Mouse (Mus musculus) megakaryocyte progenitor cell, adult 5-6 weeks (primary cell): Measurements from ENCODE around the gene Cacna1c. TPM values are rescaled to one million over a fixed set of nuclear protein-coding genes. Genes with fewer than 3 reads are reported as not detected.

Source experiments
- ATAC-seq: replicated peaks from 2 replicates; pipeline ENCODE4 v1.8.0; 2016; ENCODE audit warnings: mild to moderate bottlenecking, moderate TSS enrichment, inconsistent platforms; ENCODE audit not compliant: poor library complexity
- total RNA-seq, 2 experiments: library from RNA; stranded (forward) in 1 of 2; stranded (reverse) in 1 of 2; fragments of 157-497, 149-512 nt in 1 of 2; fragments of 200-1000 nt in 1 of 2; gene quantifications; 2 replicates each; pipeline versions ENCODE4 v1.2.3 to v1.2.4; 2015 to 2017

The Cacna1c gene
- total RNA-seq (2015) (not detected in 2 replicates), total RNA-seq (2017) (0.07 TPM in 1 of 2 replicates, not detected in the other)

DNA sequence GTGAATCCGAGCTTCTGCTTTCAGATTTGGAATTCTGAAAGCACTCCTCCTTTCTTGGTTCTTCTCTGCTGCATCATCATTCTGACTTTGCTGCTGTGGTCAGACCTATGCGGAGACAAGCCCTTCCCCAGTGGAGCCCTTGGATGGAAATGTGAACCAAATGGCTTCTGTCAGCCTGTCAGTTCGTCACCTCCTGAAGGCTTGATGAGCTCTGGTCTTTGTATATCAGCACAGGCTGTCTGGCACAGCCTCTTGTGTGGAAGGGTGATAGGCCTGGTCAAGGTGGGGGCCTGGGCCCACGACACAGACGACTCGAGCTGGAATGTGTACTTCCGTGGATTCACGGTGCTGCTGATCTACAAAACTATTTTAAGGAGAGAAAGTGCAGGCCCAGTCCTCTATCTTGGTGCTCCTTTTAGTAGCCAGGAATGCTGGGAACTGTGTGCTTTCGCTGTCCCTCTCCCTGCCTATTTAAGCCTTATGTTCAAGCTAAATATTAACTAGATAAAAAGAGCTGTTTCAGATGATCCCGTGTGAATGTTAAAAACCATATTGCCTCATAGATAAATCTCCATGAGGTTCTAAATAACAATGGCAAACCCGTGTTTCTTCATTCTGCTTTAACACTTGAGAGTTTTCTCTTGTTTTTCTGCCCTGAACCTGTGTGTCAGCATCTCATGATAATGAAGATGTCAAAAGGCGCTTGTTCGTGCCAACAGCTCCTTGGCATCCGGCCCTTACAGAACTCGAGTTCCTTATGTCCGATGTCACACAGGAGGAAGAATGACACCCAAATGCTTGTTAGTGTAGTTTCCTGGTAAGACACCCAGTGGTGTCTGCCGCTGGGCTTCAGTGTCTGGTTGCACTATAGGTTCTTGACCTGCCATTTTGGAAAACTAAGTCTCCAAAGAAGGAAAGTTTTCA, at the start of gene Cacna1c:
Cacna1c (minus strand) TSS at position 37 of the 924 bp plus-strand sequence.
- ATAC-seq, result no peak

- ATAC-seq, result no peak
Observed at GRCm38 (mm10) chr6:119240871-119241705, 44.9 kb upstream of the Cacna1c start.

DNA sequence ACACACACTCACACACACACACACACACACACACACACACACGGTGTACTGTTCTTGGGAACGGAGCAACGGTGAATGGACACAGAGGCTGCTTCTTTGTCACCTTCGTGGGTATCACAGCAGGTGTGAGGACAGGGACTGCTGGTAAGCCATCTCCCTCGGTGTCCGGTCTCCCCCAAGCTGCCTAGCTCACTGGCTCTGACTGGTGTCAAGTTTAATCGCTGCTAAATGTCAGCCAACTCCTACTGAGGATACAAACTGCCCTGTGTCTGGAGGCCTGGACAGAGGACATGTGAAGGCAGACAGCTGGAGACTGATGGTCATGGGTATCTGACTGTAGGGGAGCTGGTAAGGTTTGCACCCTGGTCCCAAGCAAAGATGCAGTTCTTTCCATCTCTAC, 44.0 kb upstream of the Cacna1c start:
- no peak for ATAC-seq

- ATAC-seq, result no peak
Observed at GRCm38 (mm10) chr6:119239341-119240005, 43.3 kb upstream of the Cacna1c start.

GRCm38 (mm10) chr6:119237427-119237989, 41.3 kb upstream of the Cacna1c start:
- no peak for ATAC-seq

GRCm38 (mm10) chr6:119236241-119236640, 40.0 kb upstream of the Cacna1c start, which contains the start of gene Cacna2d4:
Cacna2d4 (plus strand) TSS chr6:119236526.
- ATAC-seq, result no peak

- no peak for ATAC-seq
Observed at GRCm38 (mm10) chr6:119235441-119235840, 39.2 kb upstream of the Cacna1c start.

- ATAC-seq, result 0 out of 2 replicates have a peak, but pooled peaks have one; percentile 31
Observed at GRCm38 (mm10) chr6:119233066-119233465, 36.8 kb upstream of the Cacna1c start.

DNA sequence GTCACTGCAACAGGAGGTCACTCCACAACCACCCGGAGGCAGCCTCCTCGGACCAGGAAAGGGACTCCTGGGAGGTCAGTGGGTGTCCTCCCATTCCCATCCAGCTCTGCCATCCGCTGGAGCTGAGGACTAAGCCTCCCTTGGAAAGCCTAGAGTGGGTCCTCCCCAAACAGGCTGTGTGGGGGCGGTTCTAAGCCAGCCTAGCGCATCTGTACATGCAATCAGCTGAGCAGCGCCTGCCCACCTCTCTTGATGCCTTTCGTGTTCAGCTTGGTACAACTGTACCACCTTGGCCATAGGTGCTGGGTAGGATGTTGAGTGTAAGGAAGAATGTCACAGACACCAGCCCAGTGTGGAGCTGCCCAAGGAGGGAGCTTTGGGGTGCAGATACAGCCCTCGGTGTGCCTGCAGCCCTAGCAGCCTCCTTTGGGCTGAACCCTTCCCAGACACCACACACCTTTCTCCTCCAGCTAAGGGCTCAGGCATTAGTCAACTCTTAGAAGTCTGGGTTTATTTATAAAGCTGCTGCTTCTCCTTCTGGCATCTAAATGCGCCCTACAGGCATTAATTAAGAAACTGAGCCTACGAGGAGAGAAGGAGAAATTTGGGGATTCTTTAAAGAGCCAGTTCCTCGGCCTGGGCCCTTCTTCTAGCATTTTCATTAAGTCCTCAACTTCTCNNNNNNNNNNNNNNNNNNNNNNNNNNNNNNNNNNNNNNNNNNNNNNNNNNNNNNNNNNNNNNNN, 32.8 kb upstream of the Cacna1c start:
- ATAC-seq, result no peak

DNA sequence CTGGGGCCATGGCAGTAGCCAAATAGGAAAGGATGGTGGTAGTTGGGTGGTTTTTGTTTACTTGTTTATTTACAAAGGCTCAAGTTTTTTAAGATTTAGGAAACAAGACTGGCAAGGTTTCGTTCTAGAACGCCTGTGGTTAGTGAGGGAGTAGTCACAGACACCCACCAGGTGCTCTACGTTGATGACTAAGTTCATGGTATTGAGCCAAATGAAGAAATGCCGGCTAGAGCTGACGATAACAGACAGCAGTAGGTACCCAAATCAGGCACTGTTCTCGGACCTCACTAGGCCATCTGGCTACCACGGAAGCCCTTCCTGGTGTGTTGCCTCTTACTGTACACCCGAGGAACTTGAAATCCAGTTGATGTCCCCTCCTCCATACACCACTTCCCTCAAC, 30.8 kb upstream of the Cacna1c start:
- ATAC-seq, result no peak

DNA sequence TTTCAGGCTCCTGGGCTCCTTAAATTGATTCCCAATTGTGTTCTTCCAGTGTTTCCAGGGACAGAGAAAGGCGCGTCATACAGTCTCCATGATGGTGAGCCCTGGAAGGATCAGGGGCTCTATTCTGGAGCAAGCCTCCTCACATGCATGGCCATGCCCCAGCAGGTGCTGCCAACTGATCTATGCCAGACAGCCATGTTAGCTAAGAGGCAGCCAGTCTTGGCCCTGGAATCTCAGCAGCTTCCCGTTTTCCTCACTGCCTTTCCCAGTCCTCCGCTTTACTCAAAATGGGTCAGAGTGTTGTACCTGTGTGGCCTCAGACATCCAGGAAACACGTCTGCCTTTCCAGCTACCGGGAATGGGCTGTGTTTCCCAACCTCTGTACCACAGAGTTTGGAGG, 29.5 kb upstream of the Cacna1c start:
- ATAC-seq, result no peak

DNA sequence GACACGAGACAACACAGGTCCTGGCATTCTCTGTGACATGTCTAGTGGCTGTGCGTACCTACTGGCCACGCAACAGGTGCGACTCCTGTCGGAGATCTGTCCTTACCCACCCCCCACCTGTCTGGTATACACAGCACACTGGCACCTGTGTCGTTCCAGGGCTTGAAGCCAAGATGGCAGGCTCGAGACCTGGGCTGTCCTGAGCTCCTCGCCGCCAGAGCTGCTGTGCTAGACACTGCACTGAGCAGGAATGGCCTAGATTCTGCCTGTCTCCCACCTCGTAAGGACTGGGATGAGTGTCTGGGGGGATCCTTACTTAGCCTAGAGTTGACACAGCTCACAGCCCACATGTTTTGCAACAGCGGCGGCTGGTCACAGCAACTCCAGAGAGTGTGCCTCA, 29.0 kb upstream of the Cacna1c start:
- no peak for ATAC-seq

GRCm38 (mm10) chr6:119224451-119225195, 28.4 kb upstream of the Cacna1c start:
- ATAC-seq, result no peak; the same call in 1 of the 2 replicates

- peak; percentile 85 for ATAC-seq
Observed at GRCm38 (mm10) chr6:119220297-119220696, 24.1 kb upstream of the Cacna1c start.

DNA sequence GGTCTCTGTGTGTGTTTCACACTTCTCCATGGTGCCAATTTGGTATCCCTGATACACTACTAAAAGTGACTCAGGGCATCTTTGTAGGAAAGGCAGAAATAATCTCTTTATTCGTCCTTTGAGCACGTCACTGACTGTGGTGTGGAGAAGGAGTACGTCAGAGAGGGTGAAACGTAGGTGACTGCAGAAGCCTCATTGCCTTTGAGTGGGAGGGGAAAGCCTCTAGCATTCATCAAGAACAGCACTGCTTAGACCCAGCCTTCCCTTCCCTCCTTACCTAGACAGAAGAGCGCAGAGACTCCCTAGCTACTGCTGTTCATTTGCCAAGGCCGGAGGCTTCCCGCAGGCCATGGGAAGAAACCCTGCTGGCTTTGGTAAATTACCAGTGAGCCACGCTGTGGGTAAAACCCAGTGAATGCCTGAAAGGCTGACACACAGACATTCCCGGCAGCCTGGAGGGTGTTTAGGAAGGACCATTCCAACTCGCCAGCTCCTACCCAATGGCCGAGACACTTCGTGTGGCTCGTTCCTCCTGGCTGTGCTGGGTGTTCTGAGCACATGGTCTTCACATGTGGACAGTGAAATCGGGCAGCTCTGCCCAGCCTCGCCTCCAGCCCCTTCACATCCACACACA, 23.1 kb upstream of the Cacna1c start:
- ATAC-seq, result no peak

DNA sequence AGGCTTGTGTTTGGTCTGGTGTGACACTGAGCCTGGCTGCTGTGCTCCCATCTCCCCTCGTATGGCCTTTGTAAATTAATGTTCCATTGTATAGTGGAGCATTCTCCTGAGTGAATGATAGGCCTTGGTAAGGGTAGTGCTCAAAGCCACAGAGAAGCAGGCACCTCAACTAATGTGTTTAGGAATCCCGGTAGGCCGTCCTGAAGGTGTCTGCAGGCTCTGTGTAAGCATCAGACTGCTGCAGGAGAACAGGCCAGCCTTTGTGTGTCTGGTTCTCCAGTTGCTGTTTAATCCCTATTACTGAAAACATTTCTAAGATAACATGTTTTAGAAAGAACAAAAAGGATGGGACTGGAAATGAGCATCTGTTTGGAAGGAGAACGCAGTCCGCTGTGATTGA, 22.4 kb upstream of the Cacna1c start:
- ATAC-seq, result no peak

DNA sequence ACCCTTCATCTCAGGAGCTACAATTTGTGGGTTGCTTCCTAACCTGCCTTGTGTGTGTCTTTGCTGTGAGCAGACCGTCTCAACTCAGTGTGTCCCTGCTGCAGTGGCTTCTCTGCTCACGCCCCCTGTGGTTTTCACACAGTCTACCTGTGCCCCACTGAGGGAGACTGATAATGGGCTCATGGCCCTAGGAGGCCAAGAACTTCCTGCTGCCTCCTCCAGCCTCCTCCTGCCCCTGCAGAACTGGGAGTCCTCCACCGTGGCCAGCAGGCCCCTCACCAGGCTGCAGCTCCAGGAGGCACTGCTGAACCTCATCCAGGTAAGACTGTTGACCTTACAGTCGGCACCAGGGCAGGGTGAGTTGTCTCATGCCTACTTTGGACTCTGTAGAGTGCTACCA, 21.4 kb upstream of the Cacna1c start:
- no peak for ATAC-seq

DNA sequence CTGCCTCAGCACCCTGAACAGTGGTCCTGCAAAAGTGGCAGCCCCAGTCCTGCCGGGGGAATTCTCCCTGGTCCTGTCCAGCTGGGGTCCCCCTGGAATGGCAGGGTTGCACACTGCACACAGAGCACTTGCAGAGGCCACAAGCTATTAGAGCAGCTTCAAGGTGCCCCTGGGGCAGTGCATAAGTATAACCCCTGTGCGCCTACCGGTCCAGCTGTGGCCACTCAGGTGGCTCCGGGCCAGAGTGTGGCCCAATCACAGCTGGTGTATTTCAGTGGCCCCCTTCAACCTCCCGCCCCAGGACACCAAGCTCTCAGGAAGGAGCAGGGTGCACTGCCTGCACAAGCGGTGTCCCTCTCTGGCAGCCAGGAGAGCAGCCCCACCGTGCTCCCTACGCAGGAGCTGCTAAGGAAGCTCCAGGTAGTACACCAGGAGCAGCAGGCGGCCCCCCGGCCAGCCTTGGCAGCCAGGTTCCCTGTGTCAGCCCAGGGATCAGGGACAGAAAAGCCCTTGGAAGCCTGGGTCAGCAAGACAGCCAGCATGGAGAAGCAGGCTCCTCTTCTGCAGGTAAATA, 18.9 kb upstream of the Cacna1c start:
- ATAC-seq, result no peak
